Mouse (Mus musculus) lung, postnatal 0 days (tissue): ENCODE measurements around the gene P3h2.

Experiments used
- CTCF ChIP-seq: IDR thresholded peaks from 2 replicates; pipeline ENCODE4 v1.5.1; 2016; ENCODE audit warnings: antibody characterized with exemption, mild to moderate bottlenecking
- EP300 ChIP-seq: IDR thresholded peaks from 2 replicates; pipeline ENCODE4 v1.6.1; 2016; ENCODE audit warnings: antibody characterized with exemption, mild to moderate bottlenecking, control low read depth

DNA sequence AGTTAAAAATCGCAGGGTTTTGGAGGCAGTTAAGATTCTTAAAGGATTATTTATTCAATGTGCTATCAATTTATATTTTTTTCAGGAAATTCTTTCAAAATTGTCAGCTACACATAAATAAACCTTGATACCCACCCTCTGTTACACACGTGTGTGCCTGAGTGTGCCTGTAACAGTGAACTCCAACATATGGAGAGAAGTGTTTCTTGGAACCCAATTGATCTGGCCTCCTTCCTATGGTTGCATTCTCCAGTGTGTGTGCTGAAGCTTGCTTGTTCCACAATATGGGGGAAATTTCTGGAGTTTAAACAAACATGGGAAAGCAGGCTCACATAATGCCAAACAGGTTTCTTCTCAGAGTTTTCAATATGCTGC is 63.7 kb downstream of the P3h2 start:
- TF ChIP-seq CTCF (no peak), EP300 (no peak)
